Mouse (Mus musculus) adrenal gland, adult (tissue): Measurements from ENCODE around the gene Taar7f.
"Not testable (repeated sequence)": the region's sequence is repeated elsewhere in the genome, so short reads cannot be mapped to it uniquely, and the experiment has no call there.

Experiments
- DNase-seq, 2 experiments: peaks; one replicate each; pipeline ENCODE4 v3.0.0; 2022 to 2023; ENCODE audit warnings: low spot score in 1 of 2; ENCODE audit not compliant: inconsistent age in 2 of 2

Taar7f gene

DNA sequence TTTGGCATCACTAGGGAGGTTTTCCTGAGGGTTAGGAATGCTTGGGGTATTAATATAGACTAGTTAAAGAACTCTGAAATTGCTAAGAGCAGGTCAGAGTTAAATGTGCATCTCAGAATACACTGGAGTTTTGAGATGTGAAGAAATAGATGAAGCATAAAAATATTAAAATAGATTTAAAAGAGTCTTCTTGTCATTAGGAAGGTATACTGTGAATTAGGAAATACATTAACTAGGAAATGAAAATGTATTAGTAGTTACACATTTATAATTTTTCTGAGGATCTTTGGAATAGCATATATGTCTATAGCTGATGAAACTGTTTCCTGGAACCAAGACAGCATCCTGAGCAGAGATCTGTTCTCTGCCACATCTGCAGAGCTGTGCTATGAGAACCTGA is at the start of gene Taar7f:
TSS of gene Taar7f (plus strand) at position 301 of the 400 bp plus-strand sequence.
- no peak for DNase-seq

GRCm38 (mm10) chr10:23999639-24000038 is 49.7 kb upstream of the Taar7f start, which contains the start of gene Taar7b:
TSS of gene Taar7b (plus strand) at chr10:23999939.
- no peak for DNase-seq

GRCm38 (mm10) chr10:24006442-24006841 is 42.9 kb upstream of the Taar7f start:
- DNase-seq: no peak

- no peak for DNase-seq
Measured at GRCm38 (mm10) chr10:24007034-24007433, 42.3 kb upstream of the Taar7f start.

GRCm38 (mm10) chr10:24008143-24008542 is 41.2 kb upstream of the Taar7f start:
- no peak for DNase-seq

DNA sequence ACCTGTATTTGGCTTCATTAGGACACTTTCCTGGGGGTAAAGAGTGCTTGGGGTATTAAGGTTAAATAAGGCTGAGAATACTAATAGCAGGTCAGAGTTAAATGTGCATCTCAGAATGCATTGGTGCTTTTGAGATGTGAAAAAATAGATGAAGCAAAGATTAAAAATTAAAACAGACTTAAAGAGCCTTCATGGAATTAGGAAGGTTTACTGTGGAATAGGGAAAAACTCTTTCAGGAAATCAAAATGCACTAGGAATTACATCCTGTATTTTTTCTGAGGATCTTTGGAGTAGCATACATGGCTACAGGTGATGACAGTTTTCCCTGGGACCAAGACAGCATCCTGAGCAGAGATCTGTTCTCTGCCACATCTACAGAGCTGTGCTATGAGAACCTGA is 22.4 kb upstream of the Taar7f start, which contains the start of gene Taar7d:
TSS of gene Taar7d (plus strand) at position 301 of the 400 bp plus-strand sequence.
- no peak for DNase-seq

DNA sequence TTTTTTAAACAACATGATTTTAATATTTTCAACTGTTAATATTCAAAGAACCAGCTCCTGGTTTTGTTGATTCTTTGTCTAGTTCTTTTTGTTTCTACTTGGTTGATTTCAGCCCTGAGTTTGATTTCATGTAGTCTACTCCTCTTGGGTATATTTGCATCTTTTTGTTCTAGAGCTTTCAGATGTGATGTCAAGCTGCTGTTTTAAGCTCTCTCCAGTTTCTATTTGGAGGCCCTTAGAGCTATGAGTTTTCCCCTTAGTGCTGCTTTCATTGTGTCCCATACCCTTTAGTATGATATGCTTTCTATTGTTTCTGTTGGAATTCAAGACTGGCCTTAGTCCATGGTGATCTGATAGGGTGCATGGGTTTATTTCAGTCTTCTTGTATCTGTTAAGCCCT is 18.0 kb upstream of the Taar7f start:
- no peak for DNase-seq

- DNase-seq: no peak
Measured at GRCm38 (mm10) chr10:24037314-24037713, 12.0 kb upstream of the Taar7f start, which contains the start of gene Taar7e. TSS of gene Taar7e (plus strand) at chr10:24037614.

DNA sequence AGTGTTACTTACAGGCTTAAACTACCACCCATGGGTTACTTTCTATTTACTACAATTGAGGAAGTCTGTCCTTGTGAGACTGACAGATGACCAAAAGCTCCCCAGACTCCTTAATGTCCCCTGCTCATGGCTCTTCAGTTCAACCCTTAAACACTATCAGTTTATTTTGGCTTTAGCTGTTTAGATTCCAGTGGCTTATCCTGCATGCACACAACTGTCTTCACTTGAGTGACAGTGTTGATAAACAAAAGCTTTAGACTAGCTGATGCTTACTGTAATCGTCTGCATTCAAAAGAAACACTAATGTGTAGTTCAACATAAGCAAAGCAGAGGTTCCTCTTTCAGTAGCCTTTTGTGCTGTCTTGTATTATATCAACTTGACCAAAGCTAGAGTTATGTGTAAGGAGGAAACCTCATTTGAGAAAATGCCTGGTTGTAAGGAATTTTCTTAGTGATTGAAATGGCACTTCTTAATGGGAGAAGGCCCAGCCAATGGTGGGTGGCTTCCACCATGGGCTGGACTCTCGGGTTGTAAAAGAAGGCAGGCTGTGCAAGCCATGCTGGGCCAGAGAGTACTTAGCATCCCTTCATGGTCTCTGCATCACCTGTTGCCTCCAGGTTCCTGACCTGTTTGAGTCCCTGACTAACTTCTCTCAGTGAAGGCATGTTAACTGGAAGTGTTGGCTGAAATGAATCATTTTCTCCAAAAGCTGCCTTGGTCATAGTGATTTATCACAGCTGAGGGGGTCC is 9.0 kb upstream of the Taar7f start:
- no peak for DNase-seq

GRCm38 (mm10) chr10:24052039-24052438 is 2.7 kb downstream of the Taar7f start:
- DNase-seq: no peak

DNA sequence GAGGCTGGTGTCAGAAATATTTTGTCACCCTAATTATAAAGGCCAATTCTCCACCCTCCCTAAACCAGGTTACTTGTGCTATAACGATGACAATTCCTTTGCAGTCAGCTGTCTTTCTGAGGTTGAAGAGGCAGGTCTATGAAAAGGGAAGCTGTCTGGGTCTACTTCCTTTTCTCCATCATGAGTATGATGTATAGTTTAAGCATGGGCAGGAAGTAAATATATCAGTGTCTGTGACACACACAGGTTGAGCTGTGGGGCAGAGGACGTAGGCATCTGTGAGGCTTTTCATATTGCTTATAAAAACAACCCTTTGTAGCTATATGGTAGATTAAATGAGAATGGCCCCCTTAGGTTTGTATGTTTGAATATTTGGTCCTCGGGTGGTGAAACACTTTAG is 9.7 kb downstream of the Taar7f start:
- no peak for DNase-seq

DNA sequence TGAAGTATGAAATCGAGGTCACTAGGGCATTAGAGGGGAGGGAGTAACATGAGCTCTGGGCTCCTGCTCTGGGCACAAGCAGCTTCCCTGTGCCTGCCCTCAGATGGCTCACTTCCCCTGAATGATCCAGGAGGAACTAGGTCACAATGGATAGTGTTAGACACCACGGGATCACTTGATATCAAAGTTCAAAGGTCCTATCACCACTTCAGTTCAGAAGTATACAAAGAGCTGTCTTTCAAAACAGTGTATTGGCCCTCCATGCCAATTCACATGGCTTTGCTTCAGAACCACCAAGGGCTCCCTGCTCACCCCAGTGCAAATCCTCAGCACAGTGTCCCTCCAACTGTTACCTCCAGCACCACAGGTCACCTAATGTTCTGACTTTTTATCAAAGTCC is 25.4 kb downstream of the Taar7f start:
- DNase-seq: not testable (repeated sequence)

GRCm38 (mm10) chr10:24076200-24076599 is 26.9 kb downstream of the Taar7f start, which contains the start of gene Taar8a:
TSS of gene Taar8a (plus strand) at chr10:24076500.
- DNase-seq: not testable (repeated sequence)

GRCm38 (mm10) chr10:24080166-24080565 is 30.9 kb downstream of the Taar7f start:
- DNase-seq: peak; percentile 28 to 81

GRCm38 (mm10) chr10:24085936-24086335 is 36.6 kb downstream of the Taar7f start:
- DNase-seq: no peak

- DNase-seq: no peak
Measured at GRCm38 (mm10) chr10:24086555-24086954, 37.2 kb downstream of the Taar7f start.

DNA sequence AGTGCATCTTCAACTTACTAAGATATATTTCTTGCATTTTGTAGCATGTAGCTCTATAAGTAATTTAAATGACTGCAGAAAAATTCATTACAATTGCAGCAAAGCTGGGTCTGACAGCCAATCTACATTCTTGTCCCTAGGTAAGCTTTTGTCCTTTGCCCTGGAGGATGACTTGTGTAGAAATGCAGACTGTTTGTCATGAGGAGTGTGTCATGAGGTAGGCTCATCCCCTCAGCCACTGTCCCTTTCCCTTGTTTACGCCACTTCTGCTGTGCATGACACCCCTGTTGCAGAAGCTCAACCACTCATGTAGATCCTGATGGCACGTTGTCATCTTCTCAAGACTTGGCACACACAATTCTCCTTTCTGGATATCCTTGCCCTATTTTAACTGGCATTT is 37.9 kb downstream of the Taar7f start:
- no peak for DNase-seq

GRCm38 (mm10) chr10:24092194-24092593 is 42.9 kb downstream of the Taar7f start, which contains the start of gene Taar8b:
TSS of gene Taar8b (minus strand) at chr10:24092294.
- DNase-seq: no peak

DNA sequence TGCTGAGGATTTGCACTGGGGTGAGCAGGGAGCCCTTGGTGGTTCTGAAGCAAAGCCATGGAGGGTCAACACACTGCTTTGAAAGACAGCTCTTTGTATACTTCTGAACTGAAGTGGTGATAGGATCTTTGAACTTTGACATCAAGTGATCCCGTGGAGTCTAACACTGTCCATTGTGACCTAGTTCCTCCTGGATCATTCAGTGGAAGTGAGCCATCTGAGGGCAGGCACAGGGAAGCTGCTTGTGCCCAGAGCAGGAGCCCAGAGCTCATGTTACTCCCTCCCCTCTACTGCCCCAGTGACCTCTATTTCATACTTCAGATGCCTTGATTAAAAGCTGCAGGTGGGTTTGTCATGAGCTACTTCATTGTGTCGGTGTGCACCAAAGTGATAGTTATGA is 47.7 kb downstream of the Taar7f start:
- not testable (repeated sequence) for DNase-seq
